Mouse (Mus musculus): Measurements from ENCODE around the gene Prmt1. TPM values are rescaled to one million over a fixed set of nuclear protein-coding genes. Genes with fewer than 3 reads are reported as not detected.
A peak's percentile ranks its signal among the peaks of the same experiment; 100 is the strongest.

The Prmt1 gene
- polyA plus RNA-seq, 1 experiment from 2014 or later: 206 TPM

GRCm38 (mm10) chr7:44986879-44987718 is 731 bp upstream of the Prmt1 start:
- no peaks in the 10 kb centered on the region for H3K27me3 ChIP-seq (ENCODE audit: control insufficient read depth, insufficient read depth, low read length)
- under 1% methylated on average over 29 of the region's 29 CpGs for WGBS
- peak overlapping the region; percentile 90 for H3K4me3 ChIP-seq (ENCODE audit: low read depth, low read length)
- H3K4me2 ChIP-seq (ENCODE audit: low read depth, low read length): peak overlapping the region; percentile 79
- peaks cover 26% of the 10 kb centered on the region for H3K4me1 ChIP-seq (ENCODE audit: control insufficient read depth, insufficient read depth, low read length)
- H3K36me3 ChIP-seq (ENCODE audit: control insufficient read depth, insufficient read depth, low read length): peaks cover 1% of the 10 kb centered on the region
- H3K9ac ChIP-seq (replicated peaks; ENCODE audit: low read depth, low read length): peak overlapping the region; percentile 76
- no peaks in the 10 kb centered on the region for H3K9me3 ChIP-seq (ENCODE audit: control insufficient read depth, low read length)
- ATAC-seq (ENCODE audit: low read depth): peak; percentile 12
- H3K27ac ChIP-seq (ENCODE audit: low read depth, low read length): peak overlapping the region; percentile 85

GRCm38 (mm10) chr7:44985595-44986191 is 675 bp downstream of the Prmt1 start:
- H3K27ac ChIP-seq (ENCODE audit: low read depth, low read length): peak overlapping the region; percentile 91
- H3K36me3 ChIP-seq (ENCODE audit: control insufficient read depth, insufficient read depth, low read length): peaks cover 14% of the 10 kb centered on the region
- H3K4me1 ChIP-seq (ENCODE audit: control insufficient read depth, insufficient read depth, low read length): peaks cover 26% of the 10 kb centered on the region
- peak overlapping the region; percentile 99 for H3K9ac ChIP-seq (replicated peaks; ENCODE audit: low read depth, low read length)
- H3K4me2 ChIP-seq (ENCODE audit: low read depth, low read length): peak overlapping the region; percentile 64
- peak; percentile 5 for ATAC-seq (ENCODE audit: low read depth)
- WGBS: under 1% methylated on average over 37 of the region's 45 CpGs
- no peaks in the 10 kb centered on the region for H3K9me3 ChIP-seq (ENCODE audit: control insufficient read depth, low read length)
- no peaks in the 10 kb centered on the region for H3K27me3 ChIP-seq (ENCODE audit: control insufficient read depth, insufficient read depth, low read length)
- peak overlapping the region; percentile 90 for H3K4me3 ChIP-seq (ENCODE audit: low read depth, low read length)

- no peak overlapping the region for H3K9ac ChIP-seq (replicated peaks; ENCODE audit: low read depth, low read length)
- H3K4me1 ChIP-seq (ENCODE audit: control insufficient read depth, insufficient read depth, low read length): peaks cover 26% of the 10 kb centered on the region
- peaks cover 22% of the 10 kb centered on the region for H3K36me3 ChIP-seq (ENCODE audit: control insufficient read depth, insufficient read depth, low read length)
- H3K9me3 ChIP-seq (ENCODE audit: control insufficient read depth, low read length): no peaks in the 10 kb centered on the region
- H3K4me2 ChIP-seq (ENCODE audit: low read depth, low read length): peak overlapping the region; percentile 64
- ATAC-seq (ENCODE audit: low read depth): no peak
- no peaks in the 10 kb centered on the region for H3K27me3 ChIP-seq (ENCODE audit: control insufficient read depth, insufficient read depth, low read length)
- no peak overlapping the region for H3K27ac ChIP-seq (ENCODE audit: low read depth, low read length)
- H3K4me3 ChIP-seq (ENCODE audit: low read depth, low read length): peak overlapping the region; percentile 90
- 46% methylated on average over 3 of the region's 3 CpGs for WGBS
These were observed 1.6 kb downstream of the Prmt1 start for GRCm38 (mm10) chr7:44984833-44985164.

- no peak overlapping the region; the same call in 1 of the 2 replicates for H3K4me3 ChIP-seq (ENCODE audit: low read depth, low read length)
- 0 out of 2 replicates have a peak overlapping the region, but pooled peaks have one; percentile 5 for H3K9ac ChIP-seq (replicated peaks; ENCODE audit: low read depth, low read length)
- H3K4me2 ChIP-seq (ENCODE audit: low read depth, low read length): peak overlapping the region; percentile 64
- H3K36me3 ChIP-seq (ENCODE audit: control insufficient read depth, insufficient read depth, low read length): peaks cover 28% of the 10 kb centered on the region
- H3K4me1 ChIP-seq (ENCODE audit: control insufficient read depth, insufficient read depth, low read length): peaks cover 26% of the 10 kb centered on the region
- no peaks in the 10 kb centered on the region for H3K9me3 ChIP-seq (ENCODE audit: control insufficient read depth, low read length)
- WGBS: 87% methylated on average over 7 of the region's 7 CpGs
- no peak for ATAC-seq (ENCODE audit: low read depth)
- no peaks in the 10 kb centered on the region for H3K27me3 ChIP-seq (ENCODE audit: control insufficient read depth, insufficient read depth, low read length)
- no peak overlapping the region for H3K27ac ChIP-seq (ENCODE audit: low read depth, low read length)
These were observed 2.2 kb downstream of the Prmt1 start for GRCm38 (mm10) chr7:44983944-44984832.

GRCm38 (mm10) chr7:44983085-44983484 is 3.3 kb downstream of the Prmt1 start:
- ATAC-seq (ENCODE audit: low read depth): no peak
- Histone ChIP-seq H3K9me3 (ENCODE audit: control insufficient read depth, low read length) (no peaks in the 10 kb centered on the region), H3K36me3 (ENCODE audit: control insufficient read depth, insufficient read depth, low read length) (peaks cover 38% of the 10 kb centered on the region), H3K4me2 (ENCODE audit: low read depth, low read length) (no peak overlapping the region), H3K4me1 (ENCODE audit: control insufficient read depth, insufficient read depth, low read length) (peaks cover 20% of the 10 kb centered on the region), H3K4me3 (ENCODE audit: low read depth, low read length) (no peak overlapping the region), H3K27me3 (ENCODE audit: control insufficient read depth, insufficient read depth, low read length) (no peaks in the 10 kb centered on the region), H3K27ac (ENCODE audit: low read depth, low read length) (no peak overlapping the region), H3K9ac (replicated peaks; ENCODE audit: low read depth, low read length) (no peak overlapping the region)
- 39% methylated on average over 6 of the region's 6 CpGs for WGBS

- H3K4me2 ChIP-seq (ENCODE audit: low read depth, low read length): no peak overlapping the region
- no peak for ATAC-seq (ENCODE audit: low read depth)
- H3K36me3 ChIP-seq (ENCODE audit: control insufficient read depth, insufficient read depth, low read length): peaks cover 53% of the 10 kb centered on the region
- H3K27me3 ChIP-seq (ENCODE audit: control insufficient read depth, insufficient read depth, low read length): no peaks in the 10 kb centered on the region
- no peak overlapping the region for H3K27ac ChIP-seq (ENCODE audit: low read depth, low read length)
- H3K9ac ChIP-seq (replicated peaks; ENCODE audit: low read depth, low read length): no peak overlapping the region
- peaks cover 15% of the 10 kb centered on the region; the same call in 1 of the 2 replicates for H3K4me1 ChIP-seq (ENCODE audit: control insufficient read depth, insufficient read depth, low read length)
- no peaks in the 10 kb centered on the region for H3K9me3 ChIP-seq (ENCODE audit: control insufficient read depth, low read length)
- WGBS: 96% methylated on average over 8 of the region's 8 CpGs
- no peak overlapping the region for H3K4me3 ChIP-seq (ENCODE audit: low read depth, low read length)
These were observed 4.8 kb downstream of the Prmt1 start for GRCm38 (mm10) chr7:44981539-44981938.

- 93% methylated on average over 3 of the region's 3 CpGs for WGBS
- H3K36me3 ChIP-seq (ENCODE audit: control insufficient read depth, insufficient read depth, low read length): peaks cover 59% of the 10 kb centered on the region
These were observed 8.1 kb downstream of the Prmt1 start for GRCm38 (mm10) chr7:44978300-44978699.

GRCm38 (mm10) chr7:44975117-44975419 is 11.3 kb downstream of the Prmt1 start:
- Histone ChIP-seq H3K4me3 (ENCODE audit: low read depth, low read length) (peak overlapping the region; percentile 47), H3K27ac (ENCODE audit: low read depth, low read length) (peak overlapping the region; percentile 94), H3K27me3 (ENCODE audit: control insufficient read depth, insufficient read depth, low read length) (no peaks in the 10 kb centered on the region), H3K4me1 (ENCODE audit: control insufficient read depth, insufficient read depth, low read length) (peaks cover 37% of the 10 kb centered on the region), H3K9me3 (ENCODE audit: control insufficient read depth, low read length) (no peaks in the 10 kb centered on the region), H3K4me2 (ENCODE audit: low read depth, low read length) (peak overlapping the region; percentile 93), H3K9ac (replicated peaks; ENCODE audit: low read depth, low read length) (peak overlapping the region; percentile 71; the same call in 1 of the 2 replicates), H3K36me3 (ENCODE audit: control insufficient read depth, insufficient read depth, low read length) (peaks cover 39% of the 10 kb centered on the region)
- ATAC-seq (ENCODE audit: low read depth): no peak
- WGBS: 19% methylated on average over 6 of the region's 6 CpGs

More at GRCm38 (mm10) chr7:44978300-44978699, 8.1 kb downstream of the Prmt1 start:
- H3K4me1 ChIP-seq (ENCODE audit: control insufficient read depth, insufficient read depth, low read length): peaks cover 14% of the 10 kb centered on the region
- H3K9ac ChIP-seq (replicated peaks; ENCODE audit: low read depth, low read length): no peak overlapping the region
- H3K27me3 ChIP-seq (ENCODE audit: control insufficient read depth, insufficient read depth, low read length): no peaks in the 10 kb centered on the region
- H3K27ac ChIP-seq (ENCODE audit: low read depth, low read length): no peak overlapping the region
- H3K4me3 ChIP-seq (ENCODE audit: low read depth, low read length): no peak overlapping the region
- H3K9me3 ChIP-seq (ENCODE audit: control insufficient read depth, low read length): no peaks in the 10 kb centered on the region
- no peak overlapping the region for H3K4me2 ChIP-seq (ENCODE audit: low read depth, low read length)
- no peak for ATAC-seq (ENCODE audit: low read depth)

Data from neural tube, embryonic 14.5 days (tissue).